Mouse (Mus musculus) layer of hippocampus, adult 18-20 months (tissue): ENCODE data around the gene Larp1. TPM values are rescaled to one million over a fixed set of nuclear protein-coding genes. Genes with fewer than 3 reads are reported as not detected.
"Not testable (repeated sequence)": the region's sequence is repeated elsewhere in the genome, so short reads cannot be mapped to it uniquely, and the experiment has no call there.

Experiments used
- DNase-seq, 2 experiments: peaks; one replicate each; pipeline ENCODE4 v3.0.0; 2022; ENCODE audit warnings: low spot score in 2 of 2
- total RNA-seq, 2 experiments: library from RNA; stranded (reverse); gene quantifications; 2 replicates each; pipeline ENCODE4 v1.2.3; 2021

The Larp1 gene
- total RNA-seq, 2 experiments from 2014 or later, result 89.7 to 90.3 TPM

DNA sequence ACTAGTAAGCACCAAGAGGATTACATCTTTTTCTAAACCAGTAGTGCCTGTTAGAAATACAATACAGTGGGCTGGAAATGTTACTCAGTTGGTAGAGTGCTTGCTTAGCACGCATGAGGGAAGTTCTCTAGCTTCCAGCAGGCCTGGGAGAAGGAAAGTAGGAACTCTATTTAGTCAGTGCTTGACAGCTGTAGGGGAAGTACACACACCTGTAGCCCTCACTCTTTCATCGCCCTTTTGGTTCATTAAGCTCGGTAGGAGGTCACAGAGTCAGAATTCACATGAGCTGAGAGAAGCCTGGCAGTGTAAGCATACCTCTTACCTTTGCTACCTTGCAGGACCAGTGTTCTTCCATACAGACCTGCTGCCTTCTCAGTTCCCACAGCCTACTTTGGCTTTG is 17.5 kb downstream of the Larp1 start:
- no peak for DNase-seq

GRCm38 (mm10) chr11:58026860-58027259 is 18.0 kb downstream of the Larp1 start:
- no peak for DNase-seq

GRCm38 (mm10) chr11:58028981-58029380 is 20.1 kb downstream of the Larp1 start:
- no peak for DNase-seq

GRCm38 (mm10) chr11:58029869-58030268 is 21.0 kb downstream of the Larp1 start:
- DNase-seq, result no peak

GRCm38 (mm10) chr11:58031176-58031575 is 22.3 kb downstream of the Larp1 start:
- no peak for DNase-seq

DNA sequence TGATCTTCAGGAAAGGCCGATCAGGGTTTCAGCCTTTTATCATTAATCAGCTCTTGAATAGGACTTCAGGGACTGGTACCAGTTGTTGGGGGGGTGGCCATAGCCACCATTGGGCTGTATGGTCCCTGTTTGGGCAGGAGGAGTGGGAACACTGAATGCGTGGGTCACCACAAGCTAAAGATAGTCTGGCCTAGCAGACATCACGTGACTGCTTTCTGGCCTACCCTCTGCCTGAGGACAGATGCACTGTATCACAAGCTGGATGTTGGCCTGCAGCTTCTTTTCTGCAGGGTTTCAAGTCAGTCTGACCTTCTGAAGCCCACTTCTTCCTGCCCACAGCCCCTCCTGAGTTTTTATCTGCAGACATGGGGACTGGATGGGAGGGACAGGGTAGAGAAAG is 24.8 kb downstream of the Larp1 start:
- DNase-seq, result peak in 1 of 2 experiments; percentile 15

- peak in 1 of 2 experiments; percentile 42 for DNase-seq
Observed at GRCm38 (mm10) chr11:58039027-58039426, 30.2 kb downstream of the Larp1 start.

- DNase-seq, result no peak
Observed at GRCm38 (mm10) chr11:58042861-58043431, 34.1 kb downstream of the Larp1 start.

- DNase-seq, result peak in 1 of 2 experiments; percentile 17
Observed at GRCm38 (mm10) chr11:58046438-58046837, 37.6 kb downstream of the Larp1 start.

- peak in 1 of 2 experiments; percentile 73 for DNase-seq
Observed at GRCm38 (mm10) chr11:58057455-58057854, 48.6 kb downstream of the Larp1 start.

GRCm38 (mm10) chr11:58059752-58060151 is 50.9 kb downstream of the Larp1 start:
- DNase-seq, result not testable (repeated sequence)

GRCm38 (mm10) chr11:58061218-58061617 is 52.4 kb downstream of the Larp1 start:
- not testable (repeated sequence) for DNase-seq

DNA sequence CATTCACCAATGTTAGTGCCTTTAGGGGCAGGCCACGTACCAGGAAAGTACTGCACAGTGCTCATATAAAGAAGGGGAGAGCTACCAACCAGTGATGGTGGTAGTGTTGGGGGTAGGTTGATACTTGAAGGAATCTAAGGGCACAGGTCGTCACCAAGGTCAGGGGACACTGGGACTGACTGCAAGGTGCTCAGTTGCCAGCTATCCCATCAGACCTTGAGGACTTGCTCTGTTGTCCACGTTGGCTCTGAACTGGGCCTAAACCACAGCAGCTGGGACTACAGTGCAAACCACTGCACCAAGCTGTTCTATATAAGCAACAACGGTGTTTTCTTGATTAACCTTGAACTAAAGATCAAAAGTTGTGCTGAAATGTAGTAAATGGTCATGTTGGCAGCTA is 53.7 kb downstream of the Larp1 start:
- no peak for DNase-seq

GRCm38 (mm10) chr11:58065025-58065424 is 56.2 kb downstream of the Larp1 start:
- no peak for DNase-seq

DNA sequence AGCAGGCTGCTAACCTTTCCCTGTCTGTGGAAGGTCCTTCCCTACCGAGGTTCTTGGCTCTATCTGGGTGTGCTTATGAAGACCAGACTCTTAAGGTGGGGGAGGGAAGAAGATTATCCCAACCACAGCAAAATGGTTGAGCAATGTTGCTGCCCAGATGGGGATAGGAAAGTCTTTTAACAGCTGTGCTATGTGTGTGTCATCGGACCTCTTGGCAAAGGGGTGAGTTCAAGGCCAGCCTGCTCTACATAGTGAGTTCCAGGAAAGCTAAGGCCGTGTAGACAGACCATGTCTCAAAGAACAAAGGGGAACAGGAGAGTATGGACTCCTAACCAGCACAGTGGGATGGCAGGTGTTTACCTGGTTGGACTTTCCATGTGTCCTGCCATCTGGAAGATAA is 64.1 kb downstream of the Larp1 start:
- DNase-seq, result no peak

DNA sequence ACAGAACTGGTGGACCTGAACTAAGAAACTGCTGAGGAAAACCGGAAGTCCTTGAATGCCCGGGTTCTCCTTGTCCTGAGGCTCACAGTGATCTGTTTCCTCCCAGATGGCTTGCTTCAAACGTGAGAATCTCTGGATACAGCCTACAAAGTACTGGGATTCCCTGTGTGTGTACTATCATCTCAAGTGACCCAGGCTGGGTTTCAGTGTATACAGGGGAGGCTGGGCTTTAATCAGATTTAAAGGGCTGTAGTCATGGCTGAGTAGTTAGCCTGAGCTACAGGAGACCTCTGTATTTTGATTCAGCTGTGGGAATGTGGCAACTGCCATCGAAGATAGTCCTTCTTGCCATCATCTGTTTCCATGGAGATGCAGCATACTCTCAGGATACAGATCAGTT is 68.4 kb downstream of the Larp1 start:
- no peak for DNase-seq

GRCm38 (mm10) chr11:58081716-58082115 is 72.9 kb downstream of the Larp1 start:
- no peak for DNase-seq

DNA sequence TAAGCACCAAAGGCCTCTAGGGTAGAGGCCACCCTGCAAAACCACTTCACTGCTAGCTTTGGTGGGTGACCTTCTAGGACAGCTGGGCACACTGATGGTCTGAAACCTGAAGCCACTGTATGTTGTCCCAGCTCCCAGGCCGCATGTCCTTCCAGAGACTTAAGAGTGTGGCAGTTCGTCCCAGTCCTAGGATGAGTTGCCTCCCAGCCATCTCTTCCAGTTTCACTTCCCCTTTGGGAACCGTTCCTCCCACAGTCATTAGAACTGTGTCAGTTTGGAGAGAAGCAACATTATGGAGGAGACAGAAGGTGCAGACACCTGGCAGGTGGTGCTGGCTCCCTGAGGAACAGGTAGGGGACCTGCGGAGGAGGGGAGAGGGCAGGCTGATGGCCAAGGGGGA is 83.7 kb downstream of the Larp1 start:
- DNase-seq, result no peak

- DNase-seq, result no peak
Observed at GRCm38 (mm10) chr11:58093021-58093528, 84.2 kb downstream of the Larp1 start, which contains the start of gene Gm12248. TSS of gene Gm12248 (minus strand) at chr11:58093134.

GRCm38 (mm10) chr11:58094766-58095165 is 85.9 kb downstream of the Larp1 start:
- no peak for DNase-seq

DNA sequence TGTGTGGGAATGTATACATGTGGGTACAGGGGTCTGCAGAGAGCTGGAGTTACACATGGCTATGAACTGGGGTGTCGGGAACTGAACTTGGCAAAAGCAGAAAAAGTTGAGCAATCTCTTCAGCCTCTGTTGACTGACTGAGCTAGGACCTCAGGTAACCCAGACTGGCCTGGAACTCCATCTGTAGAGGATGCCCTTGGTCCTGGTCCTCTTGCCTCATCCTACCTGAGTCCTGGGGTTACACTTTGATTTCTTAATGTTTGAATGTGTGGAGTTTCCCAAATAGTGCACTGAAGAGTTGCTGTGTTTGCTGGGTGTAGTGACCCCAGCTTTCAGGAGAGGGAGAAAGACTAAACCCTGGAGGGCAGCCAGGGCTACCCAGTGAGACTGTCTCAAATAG is 86.7 kb downstream of the Larp1 start:
- DNase-seq, result no peak

- no peak for DNase-seq
Observed at GRCm38 (mm10) chr11:58096160-58096559, 87.3 kb downstream of the Larp1 start.
